Mouse (Mus musculus) G1E-ER4 (cell line): ENCODE results near the gene Sfrp2. TPM values are rescaled to one million over a fixed set of nuclear protein-coding genes. Genes with fewer than 3 reads are reported as not detected.

ENCODE experiments used
- GATA1 ChIP-seq: IDR thresholded peaks from one replicate; pipeline ENCODE4 v1.8.0; 2012; ENCODE audit warnings: low read length, inconsistent platforms
- polyA plus RNA-seq: library from polyadenylated mRNA; stranded (reverse); fragments of >175 nt; gene quantifications from 2 replicates; pipeline ENCODE4 v1.2.3, GENCODE M21; 2012

The Sfrp2 gene
- polyA plus RNA-seq, 1 experiment: not detected

GRCm38 (mm10) chr3:83789651-83790451, 23.7 kb downstream of the Sfrp2 start:
- TF ChIP-seq GATA1: no peak

- no peak for TF ChIP-seq GATA1
Observed at GRCm38 (mm10) chr3:83791444-83791843, 25.3 kb downstream of the Sfrp2 start.

GRCm38 (mm10) chr3:83797098-83797497, 31.0 kb downstream of the Sfrp2 start:
- no peak for TF ChIP-seq GATA1

- TF ChIP-seq GATA1: no peak
Observed at GRCm38 (mm10) chr3:83797828-83798227, 31.7 kb downstream of the Sfrp2 start.

- no peak for TF ChIP-seq GATA1
Observed at GRCm38 (mm10) chr3:83799486-83799885, 33.4 kb downstream of the Sfrp2 start.

- no peak for TF ChIP-seq GATA1
Observed at GRCm38 (mm10) chr3:83801649-83802155, 35.6 kb downstream of the Sfrp2 start.

- TF ChIP-seq GATA1: no peak
Observed at GRCm38 (mm10) chr3:83808483-83808882, 42.4 kb downstream of the Sfrp2 start.

GRCm38 (mm10) chr3:83811987-83812386, 45.9 kb downstream of the Sfrp2 start:
- TF ChIP-seq GATA1: no peak

- no peak for TF ChIP-seq GATA1
Observed at GRCm38 (mm10) chr3:83812863-83813262, 46.7 kb downstream of the Sfrp2 start.

- no peak for TF ChIP-seq GATA1
Observed at GRCm38 (mm10) chr3:83816372-83816925, 50.3 kb downstream of the Sfrp2 start.

- TF ChIP-seq GATA1: no peak
Observed at GRCm38 (mm10) chr3:83823774-83824173, 57.7 kb downstream of the Sfrp2 start.

Other genes with a start within 250 kb of the Sfrp2 start
- gene Tlr2, start 75.4 kb downstream of the Sfrp2 start, polyA plus RNA-seq: not detected in 2 replicates